Mouse (Mus musculus) intestine, embryonic 14.5 days (tissue): Measurements from ENCODE around the gene Top3a. TPM values are rescaled to one million over a fixed set of nuclear protein-coding genes. Genes with fewer than 3 reads are reported as not detected.

Experiments used
- ATAC-seq: fragments of 200-750 bp; cut with Nextera tagmentation; replicated peaks from 2 replicates; pipeline ENCODE4 v1.8.0; 2017; ENCODE audit warnings: low read depth, moderate number of reproducible peaks, moderate TSS enrichment, moderate library complexity; ENCODE audit not compliant: low FRiP score, low TSS enrichment
- DNase-seq: peaks from one replicate; pipeline ENCODE4 v3.0.0-alpha.2; 2018; ENCODE audit warnings: low spot score
- H3K27ac ChIP-seq: fragments of 300-500 bp; sonication (generic); 2 replicates; pipeline ENCODE4 v1.5.1; 2014; ENCODE audit warnings: low read depth, mild to moderate bottlenecking, control low read depth
- H3K27me3 ChIP-seq: fragments of 300-500 bp; sonication (generic); replicated peaks from 2 replicates; pipeline ENCODE4 v1.6.1; 2014; ENCODE audit warnings: low read length, control low read depth; ENCODE audit not compliant: control insufficient read depth, insufficient read depth
- H3K36me3 ChIP-seq: fragments of 300-500 bp; sonication (generic); 2 replicates; pipeline ENCODE4 v1.6.1; 2014; ENCODE audit warnings: low read length, control low read depth; ENCODE audit not compliant: control insufficient read depth, insufficient read depth
- H3K4me1 ChIP-seq: fragments of 300-500 bp; sonication (generic); replicated peaks from 2 replicates; pipeline ENCODE4 v1.6.1; 2014; ENCODE audit warnings: low read length, control low read depth, mixed read lengths; ENCODE audit not compliant: control insufficient read depth, insufficient read depth
- H3K4me2 ChIP-seq: fragments of 300-500 bp; sonication (generic); 2 replicates; pipeline ENCODE4 v1.6.1; 2014; ENCODE audit warnings: low read length
- H3K4me3 ChIP-seq: fragments of 300-500 bp; sonication (generic); 2 replicates; pipeline ENCODE4 v1.5.1; 2014; ENCODE audit warnings: low read depth, low read length, control low read depth, mixed read lengths
- H3K9ac ChIP-seq: fragments of 300-500 bp; sonication (generic); 2 replicates; pipeline ENCODE4 v1.6.1; 2014; ENCODE audit warnings: mild to moderate bottlenecking, low read length
- H3K9me3 ChIP-seq: fragments of 300-500 bp; sonication (generic); 2 replicates; pipeline ENCODE4 v1.6.1; 2016; ENCODE audit warnings: low read length, control low read depth; ENCODE audit not compliant: control insufficient read depth
- WGBS: fragments of 180-500 bp; shearing (Covaris S2); extraction: QIAGEN DNeasy Blood & Tissue Kit; methylation state at CpG from one replicate; pipeline ENCODE4 v1.1.7; 2014; 5-methylcytosine and 5-hydroxymethylcytosine counted together
- polyA plus RNA-seq: library from polyadenylated mRNA; unstranded; fragments of >200 nt; fragmentation: Nextera tagmentation; extraction: Ambion mirVana; gene quantifications from 2 replicates; pipeline ENCODE4 v1.2.1, GENCODE M21; 2014

Gene Top3a
- polyA plus RNA-seq, 1 experiment from 2014 or later: 13.4 TPM

GRCm38 (mm10) chr11:60769322-60769721 lies 7.8 kb downstream of the Top3a start:
- WGBS: 93% methylated on average over 2 of the region's 2 CpGs
- no peak for DNase-seq
- Histone ChIP-seq H3K4me3 (no peak overlapping the region), H3K36me3 (no peaks in the 10 kb centered on the region), H3K27me3 (no peaks in the 10 kb centered on the region), H3K4me1 (no peaks in the 10 kb centered on the region), H3K4me2 (no peak overlapping the region), H3K27ac (no peak overlapping the region), H3K9me3 (no peaks in the 10 kb centered on the region), H3K9ac (no peak overlapping the region)
- no peak for ATAC-seq

DNA sequence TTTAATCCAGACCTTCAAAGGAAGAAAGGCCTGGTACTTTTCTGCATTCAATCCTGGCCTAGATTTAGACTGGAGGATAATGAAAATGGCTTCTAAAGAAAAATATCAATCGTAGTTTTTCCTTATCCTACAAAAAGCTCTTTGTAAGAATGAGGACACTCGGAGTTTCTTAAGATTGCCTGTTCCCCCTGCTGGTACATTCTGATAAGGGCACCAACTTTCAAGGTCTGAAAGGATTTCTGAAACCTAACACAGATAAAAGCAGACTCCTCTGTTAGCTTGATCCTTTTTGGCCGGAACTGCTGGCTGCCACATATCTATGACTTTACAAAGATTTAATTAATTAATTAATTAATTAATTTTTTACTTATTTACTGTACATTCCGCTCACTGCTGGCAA lies 10.2 kb downstream of the Top3a start:
- no peak overlapping the region for H3K4me3 ChIP-seq
- WGBS: 83% methylated on average over 4 of the region's 4 CpGs

DNA sequence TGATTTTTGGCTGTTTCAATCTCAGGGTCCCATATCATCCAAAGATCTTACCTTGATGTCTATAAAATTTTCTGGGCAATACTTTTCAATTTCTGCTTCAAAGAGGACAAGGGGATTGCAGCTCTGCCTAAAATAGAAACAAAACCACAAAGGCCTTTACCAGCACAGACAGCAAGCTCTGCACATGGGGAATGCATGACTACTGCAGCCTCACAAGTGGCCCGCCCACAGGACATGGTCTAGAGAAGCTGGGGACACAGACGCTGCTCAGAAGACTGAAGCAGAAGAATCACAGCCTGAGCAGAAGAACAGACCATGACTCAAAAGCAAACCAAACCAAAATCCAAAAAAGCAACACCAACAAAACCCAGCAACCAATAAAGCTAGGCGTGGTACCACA lies 15.5 kb downstream of the Top3a start:
- DNase-seq (no peak), ATAC-seq (no peak)
- Histone ChIP-seq H3K27ac (no peak overlapping the region), H3K9me3 (no peaks in the 10 kb centered on the region), H3K4me2 (no peak overlapping the region), H3K4me3 (no peak overlapping the region), H3K27me3 (no peaks in the 10 kb centered on the region), H3K4me1 (no peaks in the 10 kb centered on the region), H3K9ac (no peak overlapping the region), H3K36me3 (peaks cover 54% of the 10 kb centered on the region)
- 91% methylated on average over 3 of the region's 3 CpGs for WGBS

More for the DNA sequence above, 10.2 kb downstream of the Top3a start:
- ATAC-seq (no peak), DNase-seq (no peak)
- Histone ChIP-seq H3K36me3 (peaks cover 10% of the 10 kb centered on the region), H3K27ac (no peak overlapping the region), H3K4me2 (no peak overlapping the region), H3K4me1 (no peaks in the 10 kb centered on the region), H3K27me3 (no peaks in the 10 kb centered on the region), H3K9ac (no peak overlapping the region), H3K9me3 (no peaks in the 10 kb centered on the region)

DNA sequence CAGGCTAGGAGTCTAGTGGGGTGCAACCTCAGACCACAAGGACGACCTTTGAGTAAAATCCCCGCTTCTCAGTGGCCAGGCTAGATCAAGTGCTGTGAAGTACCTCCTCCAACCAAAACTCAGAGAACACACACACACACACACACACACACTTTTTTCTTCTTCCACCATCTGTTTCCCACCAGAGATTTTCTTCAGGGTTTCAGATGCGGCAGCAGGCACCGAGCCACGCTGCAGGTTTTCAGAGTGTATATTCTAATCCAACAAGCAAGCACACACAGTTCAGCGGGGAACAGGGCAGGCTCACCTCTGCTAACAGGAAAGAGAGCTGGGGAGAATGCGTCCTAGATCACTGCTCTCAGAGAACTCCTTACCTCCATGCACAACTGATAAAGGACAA lies 21.6 kb downstream of the Top3a start:
- no peaks in the 10 kb centered on the region for H3K4me1 ChIP-seq
- DNase-seq: no peak
- peaks cover 78% of the 10 kb centered on the region for H3K36me3 ChIP-seq
- H3K27me3 ChIP-seq: no peaks in the 10 kb centered on the region
- H3K9ac ChIP-seq: no peak overlapping the region
- no peaks in the 10 kb centered on the region for H3K9me3 ChIP-seq
- H3K27ac ChIP-seq: no peak overlapping the region
- H3K4me2 ChIP-seq: no peak overlapping the region
- no peak overlapping the region for H3K4me3 ChIP-seq
- 84% methylated on average over 7 of the region's 7 CpGs for WGBS
- no peak for ATAC-seq

DNA sequence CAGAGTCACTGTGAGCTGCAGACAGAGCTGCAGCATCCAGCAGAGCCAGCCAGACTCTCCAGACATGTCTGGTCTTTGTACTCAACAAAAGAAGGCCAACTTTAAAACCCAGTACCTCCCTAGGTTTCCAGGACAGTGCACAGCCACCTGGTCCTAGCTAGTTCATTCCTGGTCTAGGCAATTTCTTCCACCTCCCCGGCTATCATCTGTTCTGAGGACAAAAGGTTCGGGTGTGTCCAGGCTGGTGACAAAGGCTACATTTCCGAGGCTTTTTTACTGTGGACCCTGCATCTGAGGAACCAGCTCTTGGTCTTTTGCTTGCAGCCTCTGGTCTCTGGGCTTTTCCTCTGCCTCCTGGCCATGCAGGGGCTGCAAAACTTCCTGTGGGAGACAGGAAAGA lies 36.8 kb downstream of the Top3a start:
- DNase-seq (no peak), ATAC-seq (no peak)
- 87% methylated on average over 3 of the region's 3 CpGs for WGBS
- Histone ChIP-seq H3K4me1 (no peaks in the 10 kb centered on the region), H3K4me2 (no peak overlapping the region), H3K9ac (no peak overlapping the region), H3K36me3 (peaks cover 61% of the 10 kb centered on the region), H3K27ac (no peak overlapping the region), H3K4me3 (no peak overlapping the region), H3K9me3 (no peaks in the 10 kb centered on the region), H3K27me3 (no peaks in the 10 kb centered on the region)

- H3K4me1 ChIP-seq: no peaks in the 10 kb centered on the region
- H3K27me3 ChIP-seq: no peaks in the 10 kb centered on the region
- H3K36me3 ChIP-seq: peaks cover 40% of the 10 kb centered on the region
- ATAC-seq (no peak), DNase-seq (no peak)
- H3K9me3 ChIP-seq: no peaks in the 10 kb centered on the region
- H3K27ac ChIP-seq: no peak overlapping the region
- no peak overlapping the region for H3K4me3 ChIP-seq
- H3K4me2 ChIP-seq: no peak overlapping the region
- H3K9ac ChIP-seq: no peak overlapping the region
Observed at GRCm38 (mm10) chr11:60737450-60737849, 39.7 kb downstream of the Top3a start.

DNA sequence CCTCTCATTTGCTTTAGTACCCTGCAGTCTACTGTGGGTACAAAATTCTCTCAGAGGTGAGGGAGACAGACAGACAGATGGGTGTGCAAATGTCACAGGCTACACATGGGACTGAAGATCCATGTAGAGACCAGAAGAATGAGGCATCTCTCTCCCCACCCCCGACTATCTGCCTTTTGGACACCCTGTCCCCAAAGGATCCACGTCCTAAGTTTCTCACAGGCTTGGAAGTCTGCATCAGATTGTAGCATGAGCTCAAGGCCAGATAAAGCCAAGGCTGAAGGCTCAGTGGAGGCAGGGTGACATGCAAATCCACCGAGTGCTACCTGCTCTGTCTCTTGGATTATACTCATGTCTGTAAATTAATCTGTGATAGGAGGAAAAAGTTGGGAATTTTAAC lies 40.7 kb downstream of the Top3a start:
- Histone ChIP-seq H3K27ac (no peak overlapping the region), H3K36me3 (peaks cover 40% of the 10 kb centered on the region), H3K9me3 (no peaks in the 10 kb centered on the region), H3K9ac (no peak overlapping the region), H3K4me1 (no peaks in the 10 kb centered on the region), H3K27me3 (no peaks in the 10 kb centered on the region), H3K4me2 (no peak overlapping the region), H3K4me3 (no peak overlapping the region)
- DNase-seq (no peak), ATAC-seq (no peak)
- 84% methylated on average over 3 of the region's 3 CpGs for WGBS

DNA sequence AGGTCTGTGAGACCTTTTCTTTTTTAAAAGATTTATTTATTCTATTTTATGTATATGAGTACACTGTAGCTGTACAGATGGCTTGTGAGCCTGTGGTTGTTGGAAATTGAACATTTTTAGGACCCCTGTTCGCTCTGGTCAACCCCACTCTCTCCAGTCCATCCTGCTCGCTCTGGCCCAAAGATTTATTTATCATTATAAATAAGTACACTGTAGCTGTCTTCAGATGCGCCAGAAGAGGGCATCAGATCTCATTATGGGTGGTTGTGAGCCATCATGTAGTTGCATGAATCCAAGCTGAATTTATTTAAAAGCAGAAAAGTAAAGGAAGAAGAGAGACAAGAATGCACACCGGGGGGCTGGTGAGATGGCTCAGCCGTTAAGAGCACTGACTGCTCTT lies 42.0 kb downstream of the Top3a start:
- no peak for DNase-seq
- no peaks in the 10 kb centered on the region for H3K9me3 ChIP-seq
- peaks cover 35% of the 10 kb centered on the region for H3K36me3 ChIP-seq
- H3K4me3 ChIP-seq: no peak overlapping the region
- H3K27me3 ChIP-seq: no peaks in the 10 kb centered on the region
- WGBS: 73% methylated on average over 5 of the region's 5 CpGs
- no peak overlapping the region for H3K9ac ChIP-seq
- H3K4me2 ChIP-seq: no peak overlapping the region
- H3K27ac ChIP-seq: no peak overlapping the region
- no peak for ATAC-seq
- no peaks in the 10 kb centered on the region for H3K4me1 ChIP-seq

GRCm38 (mm10) chr11:60734206-60734605 lies 43.0 kb downstream of the Top3a start:
- H3K4me3 ChIP-seq: no peak overlapping the region
- no peaks in the 10 kb centered on the region for H3K4me1 ChIP-seq
- no peak for ATAC-seq

More at GRCm38 (mm10) chr11:60734206-60734605, 43.0 kb downstream of the Top3a start:
- H3K36me3 ChIP-seq: peaks cover 25% of the 10 kb centered on the region
- H3K9ac ChIP-seq: no peak overlapping the region
- no peaks in the 10 kb centered on the region for H3K27me3 ChIP-seq
- no peak for DNase-seq
- H3K9me3 ChIP-seq: no peaks in the 10 kb centered on the region
- no peak overlapping the region for H3K4me2 ChIP-seq
- H3K27ac ChIP-seq: no peak overlapping the region
- 75% methylated on average over 2 of the region's 2 CpGs for WGBS
